Mouse (Mus musculus) heart, adult 2 months (tissue): Measurements from ENCODE around the gene Mex3d. TPM values are rescaled to one million over a fixed set of nuclear protein-coding genes. Genes with fewer than 3 reads are reported as not detected.

ENCODE experiments used
- DNase-seq, 2 experiments: peaks; one replicate each; pipeline ENCODE4 v3.0.0; 2021
- H3K27ac ChIP-seq: fragments of 200-600 bp; 2 replicates; pipeline ENCODE4 v1.8.1; 2022
- H3K27me3 ChIP-seq: fragments of 200-500 bp; 2 replicates; pipeline ENCODE4 v1.6.1; 2012; ENCODE audit warnings: mild to moderate bottlenecking, low read length, inconsistent platforms, mixed read lengths; ENCODE audit not compliant: control insufficient read depth, insufficient read depth
- H3K36me3 ChIP-seq: fragments of 200-500 bp; 2 replicates; pipeline ENCODE4 v1.6.1; 2012; ENCODE audit warnings: low read length, inconsistent platforms; ENCODE audit not compliant: control insufficient read depth, insufficient read depth
- H3K4me1 ChIP-seq: fragments of 200-500 bp; 2 replicates; pipeline ENCODE4 v1.6.1; 2011; ENCODE audit warnings: low read length; ENCODE audit not compliant: control insufficient read depth, insufficient read depth
- H3K4me3 ChIP-seq: fragments of 200-600 bp; 2 replicates; pipeline ENCODE4 v1.8.1; 2022
- H3K79me2 ChIP-seq: fragments of 200-500 bp; replicated peaks from 2 replicates; pipeline ENCODE4 v1.6.1; 2012; ENCODE audit warnings: mild to moderate bottlenecking, inconsistent platforms, low read length, moderate library complexity, mixed read lengths; ENCODE audit not compliant: control insufficient read depth, insufficient read depth
- H3K9ac ChIP-seq: fragments of 200-500 bp; 2 replicates; pipeline ENCODE4 v1.6.1; 2012; ENCODE audit warnings: low read depth, mild to moderate bottlenecking, control low read depth, inconsistent platforms, low read length, mixed read lengths
- CTCF ChIP-seq: fragments of 200-600 bp; IDR thresholded peaks from 2 replicates; pipeline ENCODE4 v1.8.1; 2022; ENCODE audit warnings: antibody characterized with exemption, mild to moderate bottlenecking, moderate library complexity
- EP300 ChIP-seq: fragments of 200-500 bp; IDR thresholded peaks from 2 replicates; pipeline ENCODE4 v1.6.1; 2011; ENCODE audit warnings: low read depth, low read length, control low read depth; ENCODE audit not compliant: insufficient read depth
- POLR2A ChIP-seq: fragments of 200-500 bp; IDR thresholded peaks from 2 replicates; pipeline ENCODE4 v1.6.1; 2011; ENCODE audit warnings: mild to moderate bottlenecking, low read depth, low read length, control low read depth; ENCODE audit not compliant: insufficient read depth
- WGBS: fragments of 180-500 bp; shearing (Covaris S2); methylation state at CpG from one replicate; pipeline ENCODE4 v1.1.7; 2018; 5-methylcytosine and 5-hydroxymethylcytosine counted together
- intact Hi-C: fragments of 180-260 bp; cut with DNase I; formaldehyde crosslinking; loops from one replicate; pipeline ENCODE4 v1.15.1; 2025
- polyA plus RNA-seq: library from polyadenylated mRNA; depleted of rRNA; stranded (reverse); fragments of >200 nt; gene quantifications from 2 replicates; pipeline ENCODE4 v1.2.3, GENCODE M21; 2012
- total RNA-seq, 2 experiments: library from RNA; stranded (reverse); gene quantifications; 2 replicates each; pipeline ENCODE4 v1.2.3; 2021

Gene Mex3d
- total and polyA plus RNA-seq, 3 experiments, result 7.3 to 7.9 (median 7.5) TPM

- Histone ChIP-seq H3K4me3 (peak overlapping the region; percentile 61), H3K9ac (peak overlapping the region; percentile 63), H3K4me1 (peaks cover 10% of the 10 kb centered on the region), H3K79me2 (peaks cover 4% of the 10 kb centered on the region), H3K27me3 (no peaks in the 10 kb centered on the region), H3K36me3 (no peaks in the 10 kb centered on the region), H3K27ac (peak overlapping the region; percentile 85)
- WGBS, result 12% methylated on average over 17 of the region's 17 CpGs
- no peak for DNase-seq
- intact Hi-C loops, result loop anchor here (5.0 kb wide), 1 partner anchor 32 kb away; the partner anchor contains the start of gene Tcf3
- TF ChIP-seq CTCF (no peak), POLR2A (0 out of 2 replicates have a peak, but pooled peaks have one; percentile 3), EP300 (no peak)
Measured at GRCm38 (mm10) chr10:80399973-80400703, 12.7 kb upstream of the Mex3d start.

- WGBS, result under 1% methylated on average over 79 of the region's 82 CpGs
- H3K27me3 ChIP-seq, result no peaks in the 10 kb centered on the region
Measured at GRCm38 (mm10) chr10:80399191-80399972, 11.9 kb upstream of the Mex3d start, which contains the start of gene Mbd3. Gene Mbd3 (minus strand): TSS chr10:80399550.

GRCm38 (mm10) chr10:80398719-80399190, 11.3 kb upstream of the Mex3d start:
- Histone ChIP-seq H3K9ac (peak overlapping the region; percentile 86), H3K79me2 (peaks cover 4% of the 10 kb centered on the region), H3K4me1 (peaks cover 9% of the 10 kb centered on the region), H3K27ac (peak overlapping the region; percentile 100), H3K4me3 (peak overlapping the region; percentile 91), H3K36me3 (no peaks in the 10 kb centered on the region), H3K27me3 (no peaks in the 10 kb centered on the region)
- peak; percentile 97 to 99 for DNase-seq
- TF ChIP-seq CTCF (peak; percentile 33; the same call in 1 of the 2 replicates), EP300 (no peak), POLR2A (peak; percentile 64)
- intact Hi-C loops, result loop anchor here (5.0 kb wide), 1 partner anchor 34 kb away; the partner anchor contains the start of gene Tcf3
- under 1% methylated on average over 59 of the region's 59 CpGs for WGBS

More at GRCm38 (mm10) chr10:80399191-80399972, 11.9 kb upstream of the Mex3d start, which contains the start of gene Mbd3:
- peak within 1 kb of the TSS; percentile 100 for H3K27ac ChIP-seq
- no peaks in the 10 kb centered on the region for H3K36me3 ChIP-seq
- H3K4me1 ChIP-seq, result peaks cover 9% of the 10 kb centered on the region
- H3K4me3 ChIP-seq, result peak within 1 kb of the TSS; percentile 91
- intact Hi-C loops, result loop anchor here (5.0 kb wide), 1 partner anchor 33 kb away; the partner anchor contains the start of gene Tcf3
- peak; percentile 99 to 100 for DNase-seq
- peak within 1 kb of the TSS; percentile 86 for H3K9ac ChIP-seq
- peaks cover 4% of the 10 kb centered on the region for H3K79me2 ChIP-seq
- TF ChIP-seq CTCF (no peak), EP300 (no peak), POLR2A (peak; percentile 99)

- Histone ChIP-seq H3K27me3 (no peaks in the 10 kb centered on the region), H3K4me1 (peaks cover 9% of the 10 kb centered on the region), H3K4me3 (peak overlapping the region; percentile 91), H3K9ac (peak overlapping the region; percentile 44; the same call in 1 of the 2 replicates), H3K27ac (peak overlapping the region; percentile 100), H3K79me2 (peaks cover 4% of the 10 kb centered on the region), H3K36me3 (no peaks in the 10 kb centered on the region)
- DNase-seq, result no peak
- WGBS, result 0% methylated on average over 1 of the region's 1 CpGs
- intact Hi-C loops, result loop anchor here (5.0 kb wide), 1 partner anchor 34 kb away; the partner anchor contains the start of gene Tcf3
- TF ChIP-seq EP300 (no peak), POLR2A (no peak), CTCF (no peak)
Measured at GRCm38 (mm10) chr10:80398174-80398535, 10.7 kb upstream of the Mex3d start.

GRCm38 (mm10) chr10:80397524-80398173, 10.2 kb upstream of the Mex3d start:
- H3K79me2 ChIP-seq, result peaks cover 4% of the 10 kb centered on the region
- no peak overlapping the region for H3K4me3 ChIP-seq
- H3K4me1 ChIP-seq, result peaks cover 9% of the 10 kb centered on the region
- WGBS, result 48% methylated on average over 8 of the region's 8 CpGs
- no peak overlapping the region for H3K9ac ChIP-seq
- intact Hi-C loops, result loop anchor here (5.0 kb wide), 1 partner anchor 35 kb away; the partner anchor contains the start of gene Tcf3
- TF ChIP-seq POLR2A, result no peak
- TF ChIP-seq CTCF, result no peak
- no peak for TF ChIP-seq EP300
- H3K27me3 ChIP-seq, result no peaks in the 10 kb centered on the region
- H3K27ac ChIP-seq, result no peak overlapping the region
- DNase-seq, result no peak
- H3K36me3 ChIP-seq, result no peaks in the 10 kb centered on the region
